Mouse (Mus musculus): Measurements from ENCODE around the gene March9. TPM values are rescaled to one million over a fixed set of nuclear protein-coding genes. Genes with fewer than 3 reads are reported as not detected.
A peak's percentile ranks its signal among the peaks of the same experiment; 100 is the strongest.

The March9 gene
- polyA plus RNA-seq, 1 experiment from 2014 or later, result 1.6 TPM

DNA sequence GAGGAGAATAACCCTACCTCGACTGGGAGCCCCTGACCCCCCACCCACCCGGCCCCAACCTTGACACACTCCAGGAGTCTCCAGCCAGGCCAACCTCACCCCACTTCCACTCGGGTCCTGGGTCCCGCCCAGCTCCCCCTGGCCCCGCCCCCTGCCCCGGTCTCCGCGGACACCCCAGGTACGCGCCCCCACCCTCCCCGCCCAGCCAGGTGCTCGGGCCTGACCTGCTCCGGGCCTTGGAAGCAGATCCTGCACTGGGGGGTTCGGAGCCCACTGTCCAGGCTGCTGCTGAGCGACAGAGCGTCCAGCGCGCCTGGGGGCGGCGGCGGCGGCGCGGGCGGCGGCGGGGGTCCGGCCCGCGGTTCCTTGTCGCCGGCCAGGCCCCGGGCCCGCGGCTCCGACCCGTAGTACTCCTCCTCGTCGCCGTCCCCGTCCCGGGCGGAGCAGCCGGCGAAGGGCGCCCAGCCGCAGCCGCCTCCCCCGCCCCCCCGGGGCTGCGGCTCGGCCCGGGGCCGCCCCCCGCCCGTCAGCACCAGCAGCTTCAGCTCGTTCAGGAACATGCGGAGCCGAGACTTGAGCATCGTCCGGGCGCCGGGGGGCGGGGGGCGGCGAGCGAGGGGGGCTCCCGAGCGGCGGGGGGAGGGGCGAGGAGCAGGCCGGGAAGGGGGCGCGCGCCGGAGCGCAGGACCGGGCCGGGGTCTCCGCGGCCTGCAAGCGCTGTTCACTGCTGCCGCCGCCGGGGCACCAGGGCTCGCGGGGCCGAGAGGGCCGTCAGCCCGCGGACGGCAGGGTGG lies 613 bp downstream of the March9 start:
- H3K9ac ChIP-seq, result peak overlapping the region; percentile 88
- H3K36me3 ChIP-seq, result peaks cover 27% of the 10 kb centered on the region
- 0% methylated on average over 46 of the region's 92 CpGs for WGBS
- ATAC-seq (ENCODE audit: insufficient number of reproducible peaks, insufficient read depth, low FRiP score, low TSS enrichment, low read depth), result no peak
- peaks cover 23% of the 10 kb centered on the region for H3K4me1 ChIP-seq
- H3K9me3 ChIP-seq, result no peaks in the 10 kb centered on the region
- H3K4me3 ChIP-seq, result peak overlapping the region; percentile 87
- peaks cover 31% of the 10 kb centered on the region for H3K27me3 ChIP-seq
- peak overlapping the region; percentile 57 for H3K27ac ChIP-seq
- peak overlapping the region; percentile 94 for H3K4me2 ChIP-seq

GRCm38 (mm10) chr10:127058708-127059107 lies 1.3 kb downstream of the March9 start:
- Histone ChIP-seq H3K27me3 (peaks cover 34% of the 10 kb centered on the region), H3K27ac (no peak overlapping the region), H3K4me3 (peak overlapping the region; percentile 87), H3K4me1 (peaks cover 23% of the 10 kb centered on the region), H3K4me2 (peak overlapping the region; percentile 94), H3K9me3 (no peaks in the 10 kb centered on the region), H3K9ac (peak overlapping the region; percentile 88), H3K36me3 (peaks cover 32% of the 10 kb centered on the region)
- ATAC-seq (ENCODE audit: insufficient number of reproducible peaks, insufficient read depth, low FRiP score, low TSS enrichment, low read depth), result no peak
- WGBS, result 8% methylated on average over 8 of the region's 8 CpGs

DNA sequence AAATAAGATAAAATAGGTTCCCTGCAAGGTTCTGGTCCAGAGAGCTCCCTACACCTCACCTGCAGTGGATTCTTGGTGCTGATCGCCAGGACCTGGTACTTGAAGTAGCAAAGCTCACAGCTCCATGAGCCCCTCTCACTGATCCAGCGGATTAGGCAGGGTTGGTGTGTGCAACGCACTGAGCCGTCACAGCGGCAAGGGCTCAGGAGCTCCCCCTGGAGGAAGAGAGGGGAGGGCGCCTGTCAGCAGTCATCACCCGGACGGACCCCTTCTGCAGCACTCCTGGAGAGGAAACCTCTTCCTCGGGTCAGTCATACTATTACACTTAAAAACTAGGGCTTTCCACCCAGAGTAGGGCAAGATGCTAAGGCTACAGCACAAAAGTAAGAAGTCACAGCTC lies 1.8 kb downstream of the March9 start:
- H3K4me1 ChIP-seq, result peaks cover 23% of the 10 kb centered on the region
- peaks cover 32% of the 10 kb centered on the region for H3K36me3 ChIP-seq
- H3K27ac ChIP-seq, result no peak overlapping the region
- H3K4me3 ChIP-seq, result peak overlapping the region; percentile 87
- no peak for ATAC-seq (ENCODE audit: insufficient number of reproducible peaks, insufficient read depth, low FRiP score, low TSS enrichment, low read depth)
- H3K4me2 ChIP-seq, result peak overlapping the region; percentile 94
- peaks cover 36% of the 10 kb centered on the region for H3K27me3 ChIP-seq
- 2% methylated on average over 9 of the region's 9 CpGs for WGBS
- peak overlapping the region; percentile 88; the same call in 1 of the 2 replicates for H3K9ac ChIP-seq
- H3K9me3 ChIP-seq, result no peaks in the 10 kb centered on the region

- Histone ChIP-seq H3K27me3 (peaks cover 47% of the 10 kb centered on the region), H3K9ac (no peak overlapping the region), H3K36me3 (peaks cover 32% of the 10 kb centered on the region), H3K4me2 (no peak overlapping the region), H3K4me1 (peaks cover 23% of the 10 kb centered on the region), H3K4me3 (no peak overlapping the region), H3K9me3 (no peaks in the 10 kb centered on the region), H3K27ac (no peak overlapping the region)
- WGBS, result 80% methylated on average over 20 of the region's 20 CpGs
- no peak for ATAC-seq (ENCODE audit: insufficient number of reproducible peaks, insufficient read depth, low FRiP score, low TSS enrichment, low read depth)
Measured at GRCm38 (mm10) chr10:127056490-127056889, 3.5 kb downstream of the March9 start.

DNA sequence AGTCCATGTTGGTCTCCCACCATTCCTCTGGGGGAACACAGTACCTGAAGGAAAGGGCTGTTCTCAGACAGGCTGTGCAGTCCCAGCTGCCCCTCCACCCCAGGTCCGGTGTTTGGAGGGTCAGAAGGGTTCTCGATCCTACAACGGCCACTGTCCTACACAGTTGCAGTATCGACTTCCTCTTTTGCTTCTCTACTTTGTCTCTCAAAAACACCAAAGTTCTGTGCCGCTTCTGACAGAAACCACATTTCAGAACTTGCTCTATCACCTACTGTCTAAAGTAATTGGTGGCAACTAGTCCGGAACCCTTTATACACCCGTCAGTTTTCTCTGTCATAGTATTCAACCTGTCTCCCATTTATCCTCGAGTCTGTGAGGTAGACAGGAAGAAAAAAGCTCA lies 4.6 kb downstream of the March9 start:
- peaks cover 32% of the 10 kb centered on the region for H3K36me3 ChIP-seq
- H3K9ac ChIP-seq, result no peak overlapping the region
- H3K9me3 ChIP-seq, result no peaks in the 10 kb centered on the region
- 84% methylated on average over 8 of the region's 8 CpGs for WGBS
- H3K27me3 ChIP-seq, result peaks cover 47% of the 10 kb centered on the region
- peaks cover 20% of the 10 kb centered on the region for H3K4me1 ChIP-seq
- no peak overlapping the region for H3K4me2 ChIP-seq
- H3K27ac ChIP-seq, result no peak overlapping the region
- no peak for ATAC-seq (ENCODE audit: insufficient number of reproducible peaks, insufficient read depth, low FRiP score, low TSS enrichment, low read depth)
- H3K4me3 ChIP-seq, result no peak overlapping the region

DNA sequence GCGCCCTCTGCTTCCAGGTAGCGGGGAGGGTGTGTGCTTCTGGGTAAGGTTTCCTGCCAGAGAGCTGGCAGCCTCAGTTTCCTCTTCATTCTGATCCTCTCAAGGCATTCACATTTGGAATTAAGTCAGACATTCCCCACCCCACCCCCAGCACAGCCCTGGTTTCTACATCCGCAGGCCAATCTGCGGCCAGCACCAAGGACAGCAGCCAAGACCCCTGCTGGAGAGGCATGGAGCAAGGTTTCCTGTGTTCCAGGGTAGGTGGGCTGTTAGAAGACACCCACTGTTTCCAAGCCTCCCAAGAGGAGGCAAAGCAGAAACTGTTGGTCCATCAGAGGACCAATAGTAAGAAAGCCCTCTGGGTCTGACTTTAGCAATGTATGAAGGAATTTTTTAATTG lies 5.3 kb downstream of the March9 start:
- Histone ChIP-seq H3K36me3 (peaks cover 32% of the 10 kb centered on the region), H3K4me2 (no peak overlapping the region), H3K4me3 (no peak overlapping the region), H3K27ac (no peak overlapping the region), H3K4me1 (peaks cover 21% of the 10 kb centered on the region), H3K9me3 (no peaks in the 10 kb centered on the region), H3K27me3 (peaks cover 49% of the 10 kb centered on the region), H3K9ac (no peak overlapping the region)
- ATAC-seq (ENCODE audit: insufficient number of reproducible peaks, insufficient read depth, low FRiP score, low TSS enrichment, low read depth), result no peak
- 61% methylated on average over 4 of the region's 4 CpGs for WGBS

DNA sequence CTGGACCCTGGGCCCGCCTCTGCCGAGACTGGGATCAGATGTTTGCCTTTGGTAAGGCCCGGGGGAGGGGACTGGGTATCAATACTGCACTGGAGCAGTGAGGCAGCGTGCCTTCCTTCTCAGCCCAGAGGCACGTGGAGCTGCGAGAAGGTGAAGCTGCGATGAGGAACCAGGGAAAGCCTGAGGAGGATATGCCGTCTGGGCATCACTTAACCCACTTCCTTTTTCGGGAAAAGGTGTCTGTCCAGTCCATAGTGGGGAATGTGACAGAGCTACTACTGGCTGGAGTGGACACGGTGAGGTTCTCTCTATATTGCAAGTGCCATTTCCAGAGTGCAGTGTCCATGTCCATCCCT lies 9.9 kb downstream of the March9 start:
- peaks cover 63% of the 10 kb centered on the region for H3K27me3 ChIP-seq
- peak overlapping the region; percentile 16; the same call in 1 of the 2 replicates for H3K4me3 ChIP-seq
- peaks cover 11% of the 10 kb centered on the region; the same call in 1 of the 2 replicates for H3K4me1 ChIP-seq
- peaks cover 27% of the 10 kb centered on the region for H3K36me3 ChIP-seq
- 0 out of 2 replicates have a peak overlapping the region, but pooled peaks have one; percentile 35 for H3K4me2 ChIP-seq
- H3K9me3 ChIP-seq, result no peaks in the 10 kb centered on the region
- no peak overlapping the region; the same call in 1 of the 2 replicates for H3K9ac ChIP-seq
- no peak overlapping the region for H3K27ac ChIP-seq
- 14% methylated on average over 10 of the region's 10 CpGs for WGBS
- no peak for ATAC-seq (ENCODE audit: insufficient number of reproducible peaks, insufficient read depth, low FRiP score, low TSS enrichment, low read depth)

GRCm38 (mm10) chr10:127049395-127050118 lies 10.4 kb downstream of the March9 start:
- peaks cover 30% of the 10 kb centered on the region for H3K36me3 ChIP-seq
- H3K9ac ChIP-seq, result no peak overlapping the region; the same call in 1 of the 2 replicates
- H3K27ac ChIP-seq, result no peak overlapping the region
- peak overlapping the region; percentile 16 for H3K4me3 ChIP-seq
- ATAC-seq (ENCODE audit: insufficient number of reproducible peaks, insufficient read depth, low FRiP score, low TSS enrichment, low read depth), result no peak
- peaks cover 11% of the 10 kb centered on the region; the same call in 1 of the 2 replicates for H3K4me1 ChIP-seq
- no peaks in the 10 kb centered on the region for H3K9me3 ChIP-seq
- whole genome bisulfite sequencing, result 3% methylated on average over 29 of the region's 29 CpGs
- peak overlapping the region; percentile 35 for H3K4me2 ChIP-seq
- peaks cover 63% of the 10 kb centered on the region for H3K27me3 ChIP-seq

- peaks cover 61% of the 10 kb centered on the region for H3K27me3 ChIP-seq
- H3K4me3 ChIP-seq, result peak overlapping the region; percentile 16
- no peaks in the 10 kb centered on the region for H3K9me3 ChIP-seq
- H3K4me1 ChIP-seq, result peaks cover 11% of the 10 kb centered on the region; the same call in 1 of the 2 replicates
- peak overlapping the region; percentile 11; the same call in 1 of the 2 replicates for H3K9ac ChIP-seq
- H3K4me2 ChIP-seq, result peak overlapping the region; percentile 35
- 4% methylated on average over 35 of the region's 35 CpGs for WGBS
- peaks cover 28% of the 10 kb centered on the region for H3K36me3 ChIP-seq
- H3K27ac ChIP-seq, result no peak overlapping the region
- ATAC-seq (ENCODE audit: insufficient number of reproducible peaks, insufficient read depth, low FRiP score, low TSS enrichment, low read depth), result no peak
Measured at GRCm38 (mm10) chr10:127048608-127049394, 11.2 kb downstream of the March9 start.

DNA sequence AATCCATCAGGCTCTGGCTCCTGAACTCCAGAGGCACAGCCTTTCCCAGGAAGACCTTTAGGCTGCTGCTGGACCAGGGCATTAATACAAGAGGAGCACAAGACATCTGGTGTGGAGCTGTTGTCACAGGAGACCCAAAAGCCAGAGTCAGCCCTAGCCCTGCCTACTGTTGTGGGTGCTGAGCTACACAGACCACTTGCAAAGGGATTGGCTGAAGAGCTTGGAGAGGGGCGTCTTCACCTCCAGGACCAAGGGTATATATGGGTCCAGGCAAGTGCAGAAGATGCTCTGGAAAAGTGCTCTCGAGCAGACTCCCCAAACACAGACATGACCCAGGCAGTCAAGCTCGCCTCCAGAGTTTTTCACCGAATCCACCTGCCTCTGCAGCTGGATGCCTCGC lies 12.0 kb downstream of the March9 start, which contains the start of gene Cyp27b1:
Gene Cyp27b1 (plus strand): TSS at position 297 of the 400 bp plus-strand sequence.
- peak within 1 kb of the TSS; percentile 16 for H3K4me3 ChIP-seq
- peaks cover 15% of the 10 kb centered on the region for H3K4me1 ChIP-seq
- WGBS, result 20% methylated on average over 5 of the region's 5 CpGs
- H3K9ac ChIP-seq, result peak within 1 kb of the TSS; percentile 11; the same call in 1 of the 2 replicates
- peaks cover 58% of the 10 kb centered on the region for H3K27me3 ChIP-seq
- peak within 1 kb of the TSS; percentile 35 for H3K4me2 ChIP-seq
- no peak for ATAC-seq (ENCODE audit: insufficient number of reproducible peaks, insufficient read depth, low FRiP score, low TSS enrichment, low read depth)
- no peaks in the 10 kb centered on the region for H3K9me3 ChIP-seq
- no peak within 1 kb of the TSS for H3K27ac ChIP-seq
- peaks cover 35% of the 10 kb centered on the region for H3K36me3 ChIP-seq

GRCm38 (mm10) chr10:127043187-127043586 lies 16.8 kb downstream of the March9 start:
- peaks cover 22% of the 10 kb centered on the region for H3K27me3 ChIP-seq
- peaks cover 15% of the 10 kb centered on the region for H3K4me1 ChIP-seq
- 0 out of 2 replicates have a peak overlapping the region, but pooled peaks have one; percentile 81 for H3K4me3 ChIP-seq
- no peak overlapping the region for H3K27ac ChIP-seq
- ATAC-seq (ENCODE audit: insufficient number of reproducible peaks, insufficient read depth, low FRiP score, low TSS enrichment, low read depth), result no peak
- peaks cover 35% of the 10 kb centered on the region for H3K36me3 ChIP-seq
- H3K9me3 ChIP-seq, result no peaks in the 10 kb centered on the region
- 87% methylated on average over 6 of the region's 6 CpGs for WGBS
- H3K9ac ChIP-seq, result no peak overlapping the region
- H3K4me2 ChIP-seq, result peak overlapping the region; percentile 96; the same call in 1 of the 2 replicates
